Mouse (Mus musculus) cortical plate, adult 2 months (tissue): Measurements from ENCODE around the gene Bsg. TPM values are rescaled to one million over a fixed set of nuclear protein-coding genes. Genes with fewer than 3 reads are reported as not detected.

Source experiments
- H3K27ac ChIP-seq: fragments of 200-500 bp; 2 replicates; pipeline ENCODE4 v1.5.1; 2012; ENCODE audit warnings: low read length, control low read depth, inconsistent platforms; ENCODE audit not compliant: insufficient read depth
- H3K4me1 ChIP-seq: fragments of 200-500 bp; 2 replicates; pipeline ENCODE4 v1.6.1; 2011; ENCODE audit warnings: low read length; ENCODE audit not compliant: control insufficient read depth, insufficient read depth
- H3K4me3 ChIP-seq: fragments of 200-500 bp; 2 replicates; pipeline ENCODE4 v1.5.1; 2011; ENCODE audit warnings: mild to moderate bottlenecking, low read length, control low read depth; ENCODE audit not compliant: insufficient read depth
- CTCF ChIP-seq: fragments of 200-500 bp; IDR thresholded peaks from 2 replicates; pipeline ENCODE4 v1.5.1; 2011; ENCODE audit warnings: mild to moderate bottlenecking, control low read depth, low read length; ENCODE audit not compliant: insufficient read depth; ENCODE audit errors: extremely low read depth
- POLR2A ChIP-seq: fragments of 200-500 bp; IDR thresholded peaks from 2 replicates; pipeline ENCODE4 v1.6.1; 2011; ENCODE audit warnings: mild to moderate bottlenecking, low read length, control low read depth; ENCODE audit not compliant: insufficient read depth; ENCODE audit errors: extremely low read depth
- polyA plus RNA-seq: library from polyadenylated mRNA; depleted of rRNA; stranded (reverse); fragments of >200 nt; gene quantifications from 2 replicates; pipeline ENCODE4 v1.2.3, GENCODE M21; 2012; rRNA removed

Bsg gene
- 1,018 and 1,074 TPM in 2 replicates for polyA plus RNA-seq

DNA sequence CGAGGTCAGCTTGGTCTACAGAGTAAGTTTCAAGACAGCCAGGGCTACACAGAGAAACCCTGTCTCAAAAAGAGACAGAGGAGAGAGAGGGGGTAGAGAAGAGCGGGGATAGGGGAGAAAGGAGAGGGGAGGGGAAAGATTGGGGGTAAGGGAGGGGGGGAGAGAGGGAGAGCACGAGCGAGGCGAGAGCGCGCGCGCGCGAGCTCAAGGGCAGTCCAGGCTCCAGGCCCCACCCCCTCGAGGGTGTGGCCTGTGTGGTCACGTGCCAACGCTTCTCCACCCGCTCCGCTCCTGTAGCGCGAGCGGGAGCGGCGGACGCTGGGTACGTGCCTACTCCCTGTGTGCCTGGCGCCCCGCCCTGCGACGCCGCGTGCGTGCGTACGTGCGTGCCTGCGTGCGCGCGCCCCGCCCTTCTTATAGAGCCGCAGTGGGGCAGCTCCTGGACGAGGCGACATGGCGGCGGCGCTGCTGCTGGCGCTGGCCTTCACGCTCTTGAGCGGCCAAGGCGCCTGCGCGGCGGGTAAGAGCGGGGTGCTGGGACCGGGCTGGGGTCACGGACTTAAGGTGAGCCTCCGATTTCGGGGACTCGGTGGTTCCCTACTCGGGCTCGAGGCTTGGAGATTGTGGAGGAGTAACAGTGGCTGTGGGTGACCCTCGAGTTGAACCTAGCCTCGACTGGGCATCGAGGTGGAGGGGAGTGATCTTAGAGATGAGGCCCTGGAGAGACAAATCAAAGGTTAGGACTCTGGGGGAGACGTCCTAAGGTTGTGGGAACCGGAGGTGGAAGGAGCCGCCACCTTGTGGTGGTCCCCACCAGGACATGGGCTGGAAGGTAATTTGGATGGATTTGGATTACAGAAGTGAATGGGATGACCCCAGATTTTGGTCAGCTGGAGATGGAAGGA lies at the start of gene Bsg:
Gene Bsg, plus strand, starts transcription at position 427 of the 905 bp plus-strand sequence.
- peaks cover 8% of the 10 kb centered on the region for H3K4me1 ChIP-seq
- H3K27ac ChIP-seq: peak within 1 kb of the TSS; percentile 90
- peak within 1 kb of the TSS; percentile 83 for H3K4me3 ChIP-seq
- TF ChIP-seq POLR2A (peak; percentile 91), CTCF (peak; percentile 38)

DNA sequence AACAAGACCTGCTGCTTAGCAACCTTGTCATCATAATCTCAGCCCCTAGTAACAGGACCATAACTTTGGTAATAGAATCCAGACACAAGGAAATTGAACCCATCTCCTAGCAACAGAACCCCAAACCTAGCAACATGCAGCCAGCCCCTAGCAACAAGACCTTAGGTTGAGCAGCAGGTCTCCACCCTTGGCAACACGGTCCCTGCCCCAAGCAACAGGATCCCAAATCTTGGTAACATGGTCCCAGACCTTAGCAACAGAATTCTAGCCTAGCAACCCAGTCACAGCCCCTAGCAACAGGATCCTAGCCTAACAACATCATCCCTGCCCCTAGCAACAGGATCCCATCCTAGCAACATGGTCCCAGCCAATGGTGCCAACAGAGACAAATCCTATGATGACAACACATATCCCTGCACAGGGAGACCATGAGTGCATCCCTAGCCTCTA lies 49.3 kb upstream of the Bsg start:
- TF ChIP-seq POLR2A (no peak), CTCF (no peak)
- peaks cover 4% of the 10 kb centered on the region for H3K4me1 ChIP-seq
- no peak overlapping the region for H3K4me3 ChIP-seq
- peak overlapping the region; percentile 68 for H3K27ac ChIP-seq

DNA sequence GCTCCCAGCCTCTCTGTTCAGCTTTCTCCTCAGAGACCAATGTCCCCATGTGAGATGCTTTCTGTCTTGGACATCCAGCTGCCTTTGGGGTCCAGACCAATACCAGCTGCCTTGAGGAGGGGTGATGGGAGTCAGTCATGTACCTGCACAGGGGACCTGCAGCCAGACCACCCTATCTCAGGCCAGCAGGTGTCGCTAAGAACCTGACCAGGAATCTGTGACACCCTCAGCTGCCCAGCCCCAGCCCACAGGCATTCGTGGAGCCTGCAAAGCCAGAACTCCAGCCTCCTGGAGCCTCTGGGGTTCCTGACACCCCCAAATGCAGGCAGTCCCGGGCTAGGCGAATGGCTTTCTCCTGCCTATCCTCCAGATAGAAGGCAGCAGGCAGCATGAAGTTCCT lies 45.5 kb upstream of the Bsg start:
- Histone ChIP-seq H3K4me3 (no peak overlapping the region), H3K27ac (no peak overlapping the region), H3K4me1 (peaks cover 4% of the 10 kb centered on the region)
- no peak for TF ChIP-seq POLR2A
- no peak for TF ChIP-seq CTCF

GRCm38 (mm10) chr10:79660298-79660697 lies 44.0 kb upstream of the Bsg start:
- peaks cover 3% of the 10 kb centered on the region; the same call in 1 of the 2 replicates for H3K4me1 ChIP-seq
- no peak for TF ChIP-seq CTCF
- TF ChIP-seq POLR2A: no peak
- H3K27ac ChIP-seq: no peak overlapping the region
- no peak overlapping the region for H3K4me3 ChIP-seq

- TF ChIP-seq POLR2A (no peak), CTCF (no peak)
- no peak overlapping the region for H3K4me3 ChIP-seq
- H3K4me1 ChIP-seq: no peaks in the 10 kb centered on the region
- no peak overlapping the region for H3K27ac ChIP-seq
These were observed 42.4 kb upstream of the Bsg start for GRCm38 (mm10) chr10:79661861-79662260.

DNA sequence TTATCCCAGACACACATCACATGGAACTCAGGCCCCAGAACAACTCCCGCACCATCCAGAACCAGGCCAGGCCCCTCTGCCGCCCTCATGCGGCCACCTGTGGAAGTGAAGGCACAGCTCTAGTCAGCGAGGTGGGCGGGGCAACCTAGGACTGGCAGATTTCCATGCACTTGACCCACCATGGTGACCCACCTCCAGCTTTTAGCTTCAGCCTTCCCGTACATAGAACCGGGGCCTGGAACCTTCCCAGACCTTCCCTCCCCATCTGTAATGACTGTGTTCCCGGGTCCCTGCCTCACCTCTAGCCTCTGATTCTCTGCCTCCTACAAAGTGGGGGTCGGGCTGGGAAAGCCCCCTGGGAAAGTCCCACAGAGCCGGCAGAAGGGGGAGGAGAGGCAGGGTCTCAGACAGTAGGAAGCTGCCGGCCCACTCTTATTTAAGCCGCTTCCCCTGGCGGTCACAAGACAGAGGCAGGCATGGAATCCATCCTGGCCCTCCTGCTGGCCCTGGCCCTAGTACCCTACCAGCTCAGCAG lies 40.1 kb upstream of the Bsg start, which contains the start of gene Madcam1:
Gene Madcam1, plus strand, starts transcription at position 429 of the 535 bp plus-strand sequence.
- Histone ChIP-seq H3K4me3 (no peak within 1 kb of the TSS), H3K27ac (no peak within 1 kb of the TSS), H3K4me1 (0 out of 2 replicates have a peak, but pooled peaks cover 2% of the 10 kb centered on the region)
- no peak for TF ChIP-seq POLR2A
- peak; percentile 75 for TF ChIP-seq CTCF

DNA sequence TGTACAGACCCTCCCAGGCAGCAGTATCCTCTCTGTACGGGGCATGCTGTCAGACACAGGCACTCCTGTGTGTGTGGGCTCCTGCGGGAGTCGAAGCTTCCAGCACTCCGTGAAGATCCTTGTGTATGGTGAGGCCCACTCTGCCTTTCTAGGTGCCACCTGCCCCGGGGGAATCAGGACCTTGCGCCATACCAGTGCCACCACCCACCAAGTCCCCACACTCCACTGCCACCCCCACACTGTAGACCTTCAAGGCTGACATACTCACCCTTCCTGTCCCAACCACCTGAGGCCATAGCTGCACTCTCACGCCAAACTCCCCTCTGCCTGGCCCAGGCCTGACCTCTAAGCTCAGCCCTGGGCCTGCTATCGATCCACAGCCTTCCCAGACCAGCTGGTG lies 39.2 kb upstream of the Bsg start:
- Histone ChIP-seq H3K4me3 (no peak overlapping the region), H3K27ac (no peak overlapping the region), H3K4me1 (0 out of 2 replicates have a peak, but pooled peaks cover 2% of the 10 kb centered on the region)
- TF ChIP-seq CTCF (no peak), POLR2A (no peak)

DNA sequence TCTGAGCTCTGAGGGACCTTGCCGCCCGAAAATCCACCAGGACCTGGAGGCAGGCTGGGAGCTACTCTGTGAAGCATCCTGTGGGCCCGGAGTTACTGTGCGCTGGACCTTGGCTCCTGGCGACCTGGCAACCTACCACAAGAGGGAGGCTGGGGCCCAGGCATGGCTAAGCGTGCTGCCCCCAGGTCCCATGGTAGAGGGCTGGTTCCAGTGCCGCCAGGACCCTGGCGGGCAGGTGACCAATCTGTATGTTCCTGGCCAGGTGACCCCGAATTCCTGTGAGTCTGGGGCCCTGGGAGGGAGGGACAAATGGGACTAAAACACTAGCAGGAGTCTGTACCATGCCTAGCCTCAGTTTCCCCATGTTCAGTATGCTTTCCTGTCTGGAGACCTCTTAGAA lies 37.8 kb upstream of the Bsg start:
- H3K27ac ChIP-seq: no peak overlapping the region
- TF ChIP-seq POLR2A (no peak), CTCF (no peak)
- H3K4me3 ChIP-seq: no peak overlapping the region
- H3K4me1 ChIP-seq: peaks cover 8% of the 10 kb centered on the region

DNA sequence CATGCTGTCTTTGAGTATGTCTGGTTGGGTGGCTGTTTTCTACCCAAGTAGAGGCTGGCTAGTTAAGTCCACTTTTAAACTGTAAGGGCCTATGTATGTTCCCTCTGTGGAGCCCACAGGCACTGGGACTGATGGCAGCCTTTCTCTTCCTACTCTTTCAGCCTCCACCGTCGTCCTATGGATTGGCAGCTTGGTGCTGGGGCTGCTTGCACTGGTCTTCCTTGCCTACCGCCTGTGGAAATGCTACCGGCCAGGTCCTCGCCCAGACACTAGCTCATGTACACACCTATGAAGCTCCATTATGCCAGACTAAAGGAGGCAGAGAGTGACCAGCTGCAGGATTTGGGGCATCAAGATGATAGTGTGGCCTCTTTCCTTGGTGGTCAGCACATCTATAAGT lies 36.2 kb upstream of the Bsg start:
- peaks cover 8% of the 10 kb centered on the region for H3K4me1 ChIP-seq
- TF ChIP-seq CTCF: no peak
- no peak for TF ChIP-seq POLR2A
- H3K4me3 ChIP-seq: no peak overlapping the region
- H3K27ac ChIP-seq: no peak overlapping the region
